Mouse (Mus musculus) kidney, embryonic 16.5 days (tissue): ENCODE data around the gene Gm17660. TPM values are rescaled to one million over a fixed set of nuclear protein-coding genes. Genes with fewer than 3 reads are reported as not detected.

Experiments used
- ATAC-seq: fragments of 200-750 bp; cut with Nextera tagmentation; 2 replicates; pipeline ENCODE4 v1.8.0; 2017; ENCODE audit warnings: moderate TSS enrichment; ENCODE audit not compliant: low FRiP score, low TSS enrichment
- H3K27ac ChIP-seq: fragments of 300-500 bp; sonication (generic); 2 replicates; pipeline ENCODE4 v1.5.1; 2014; ENCODE audit warnings: low read length
- H3K27me3 ChIP-seq: fragments of 300-500 bp; sonication (generic); 2 replicates; pipeline ENCODE4 v1.6.1; 2014; ENCODE audit warnings: low read length, control low read depth, mixed read lengths; ENCODE audit not compliant: insufficient read depth
- H3K36me3 ChIP-seq: fragments of 300-500 bp; sonication (generic); 2 replicates; pipeline ENCODE4 v1.6.1; 2014; ENCODE audit warnings: low read length, control low read depth, mixed read lengths; ENCODE audit not compliant: insufficient read depth
- H3K4me1 ChIP-seq: fragments of 300-500 bp; sonication (generic); 2 replicates; pipeline ENCODE4 v1.6.1; 2014; ENCODE audit warnings: low read length, control low read depth, mixed read lengths; ENCODE audit not compliant: insufficient read depth
- H3K4me2 ChIP-seq: fragments of 300-500 bp; sonication (generic); replicated peaks from 2 replicates; pipeline ENCODE4 v1.6.1; 2014; ENCODE audit warnings: low read depth, low read length
- H3K4me3 ChIP-seq: fragments of 300-500 bp; sonication (generic); 2 replicates; pipeline ENCODE4 v1.5.1; 2014; ENCODE audit warnings: mild to moderate bottlenecking, low read length
- H3K9ac ChIP-seq: fragments of 300-500 bp; sonication (generic); replicated peaks from 2 replicates; pipeline ENCODE4 v1.6.1; 2014; ENCODE audit warnings: low read length
- H3K9me3 ChIP-seq: fragments of 300-500 bp; sonication (generic); 2 replicates; pipeline ENCODE4 v1.6.1; 2016; ENCODE audit warnings: low read length, control low read depth
- WGBS: fragments of 180-500 bp; shearing (Covaris S2); extraction: QIAGEN DNeasy Blood & Tissue Kit; methylation state at CpG from one replicate; pipeline ENCODE4 v1.1.7; 2014; 5-methylcytosine and 5-hydroxymethylcytosine counted together
- polyA plus RNA-seq: library from polyadenylated mRNA; unstranded; fragments of >200 nt; fragmentation: Nextera tagmentation; extraction: Ambion mirVana; gene quantifications from 2 replicates; pipeline ENCODE4 v1.2.1, GENCODE M21; 2015

Gene Gm17660
- polyA plus RNA-seq, 1 experiment from 2014 or later = not detected

GRCm38 (mm10) chr5:104047200-104048105 is 30.0 kb downstream of the Gm17660 start:
- Histone ChIP-seq H3K4me3 (peak overlapping the region; percentile 82), H3K4me2 (peak overlapping the region; percentile 77), H3K9ac (peak overlapping the region; percentile 87), H3K9me3 (no peaks in the 10 kb centered on the region), H3K36me3 (peaks cover 18% of the 10 kb centered on the region), H3K4me1 (peaks cover 8% of the 10 kb centered on the region), H3K27ac (peak overlapping the region; percentile 72), H3K27me3 (no peaks in the 10 kb centered on the region)
- 1% methylated on average over 19 of the region's 19 CpGs for whole genome bisulfite sequencing
- ATAC-seq = peak; percentile 0; the same call in 1 of the 2 replicates

DNA sequence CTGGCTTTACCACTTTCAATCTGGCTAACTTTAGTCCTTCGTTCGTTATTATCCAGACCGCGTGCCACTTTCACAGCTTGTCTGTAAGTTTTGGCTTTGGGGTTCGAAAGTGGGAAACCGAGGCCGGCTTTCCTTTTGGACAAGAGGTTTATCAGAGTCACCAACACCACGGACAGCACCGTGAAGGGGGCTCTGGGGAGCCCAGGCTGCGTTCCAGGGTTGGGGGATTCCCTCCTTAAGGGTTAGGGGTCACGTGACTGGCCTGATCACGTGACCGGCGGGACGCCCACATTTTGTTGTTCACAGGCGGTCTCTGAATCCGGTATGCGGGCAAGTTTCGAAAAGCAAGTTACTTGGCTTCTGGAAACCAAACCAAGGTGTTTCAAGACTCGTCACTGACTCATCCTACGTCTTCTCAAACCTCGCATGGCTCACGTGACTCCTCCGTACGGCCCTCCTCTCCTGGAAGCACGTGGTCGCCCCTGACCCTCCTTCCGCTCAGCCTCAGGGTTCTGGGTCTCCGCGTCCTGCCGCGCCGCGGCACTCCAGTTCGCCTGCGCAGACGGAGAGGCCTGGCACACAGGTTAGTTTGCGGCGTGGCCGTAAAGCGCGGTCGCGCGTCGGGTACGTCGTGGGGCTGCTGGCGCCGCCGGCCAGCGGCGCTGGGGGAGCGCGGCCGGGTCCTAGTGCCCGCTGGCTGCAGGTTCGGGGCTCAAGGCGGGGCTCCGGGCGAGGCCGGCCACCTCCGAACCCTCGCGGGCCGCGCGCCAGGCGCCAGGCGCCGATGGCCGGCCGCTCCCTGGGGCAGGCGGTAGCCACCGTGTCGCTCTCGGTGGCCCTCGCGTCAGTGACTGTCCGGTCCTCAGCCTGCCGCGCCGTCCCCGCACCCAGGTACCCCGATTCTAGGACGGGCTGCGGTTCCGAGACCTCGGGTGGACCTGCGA is 30.9 kb downstream of the Gm17660 start, which contains the start of gene Nudt9:
Nudt9 (plus strand) TSS at position 51 of the 944 bp plus-strand sequence.
- Histone ChIP-seq H3K4me3 (peak within 1 kb of the TSS; percentile 82), H3K4me1 (peaks cover 8% of the 10 kb centered on the region), H3K27ac (peak within 1 kb of the TSS; percentile 84), H3K4me2 (peak within 1 kb of the TSS; percentile 77), H3K9me3 (no peaks in the 10 kb centered on the region), H3K36me3 (peaks cover 10% of the 10 kb centered on the region), H3K9ac (peak within 1 kb of the TSS; percentile 87), H3K27me3 (no peaks in the 10 kb centered on the region)
- WGBS = 5% methylated on average over 82 of the region's 90 CpGs
- ATAC-seq = peak; percentile 98

- Histone ChIP-seq H3K9me3 (no peaks in the 10 kb centered on the region), H3K27ac (no peak overlapping the region), H3K36me3 (no peaks in the 10 kb centered on the region), H3K27me3 (no peaks in the 10 kb centered on the region), H3K4me1 (peaks cover 8% of the 10 kb centered on the region), H3K9ac (no peak overlapping the region), H3K4me2 (no peak overlapping the region), H3K4me3 (no peak overlapping the region)
- WGBS = 65% methylated on average over 2 of the region's 2 CpGs
- ATAC-seq = no peak
Measured at GRCm38 (mm10) chr5:104043704-104044103, 33.7 kb downstream of the Gm17660 start.

DNA sequence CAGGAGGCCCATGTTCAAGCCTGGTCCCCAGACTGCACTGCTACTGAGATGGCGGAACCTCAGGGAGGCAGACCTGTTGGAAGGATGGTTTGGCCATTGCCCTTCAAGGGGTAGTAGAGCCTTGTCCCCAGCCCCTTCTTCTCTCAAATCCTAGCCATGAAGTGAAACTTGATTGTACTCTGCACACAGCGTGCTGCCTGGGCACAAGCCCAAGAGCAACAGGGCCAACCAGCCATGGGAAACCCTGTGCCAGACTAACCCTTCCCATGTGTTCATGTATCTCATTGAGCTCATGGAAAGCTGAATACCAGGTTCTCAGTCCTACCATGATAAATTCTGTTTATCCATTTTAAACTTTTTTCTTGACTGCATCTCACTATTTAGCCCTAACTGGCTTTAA is 34.5 kb downstream of the Gm17660 start:
- H3K27me3 ChIP-seq = no peaks in the 10 kb centered on the region
- ATAC-seq = no peak
- H3K36me3 ChIP-seq = no peaks in the 10 kb centered on the region
- H3K4me2 ChIP-seq = no peak overlapping the region
- H3K4me3 ChIP-seq = no peak overlapping the region
- WGBS = 85% methylated on average over 2 of the region's 2 CpGs
- H3K9me3 ChIP-seq = no peaks in the 10 kb centered on the region
- H3K9ac ChIP-seq = no peak overlapping the region
- no peak overlapping the region for H3K27ac ChIP-seq
- H3K4me1 ChIP-seq = peaks cover 3% of the 10 kb centered on the region; the same call in 1 of the 2 replicates

- Histone ChIP-seq H3K4me2 (no peak overlapping the region), H3K27ac (no peak overlapping the region), H3K36me3 (no peaks in the 10 kb centered on the region), H3K4me1 (no peaks in the 10 kb centered on the region), H3K9ac (no peak overlapping the region), H3K9me3 (no peaks in the 10 kb centered on the region), H3K4me3 (no peak overlapping the region), H3K27me3 (no peaks in the 10 kb centered on the region)
- peak; percentile 42; the same call in 1 of the 2 replicates for ATAC-seq
- 66% methylated on average over 6 of the region's 6 CpGs for WGBS
Measured at GRCm38 (mm10) chr5:104039154-104039932, 38.1 kb downstream of the Gm17660 start.

GRCm38 (mm10) chr5:104036686-104037085 is 40.7 kb downstream of the Gm17660 start:
- Histone ChIP-seq H3K27me3 (no peaks in the 10 kb centered on the region), H3K4me3 (no peak overlapping the region), H3K9ac (no peak overlapping the region), H3K4me2 (no peak overlapping the region), H3K9me3 (no peaks in the 10 kb centered on the region), H3K36me3 (no peaks in the 10 kb centered on the region), H3K4me1 (no peaks in the 10 kb centered on the region), H3K27ac (no peak overlapping the region)
- WGBS = 89% methylated on average over 1 of the region's 1 CpGs
- no peak for ATAC-seq

GRCm38 (mm10) chr5:104035824-104036223 is 41.6 kb downstream of the Gm17660 start:
- Histone ChIP-seq H3K9ac (no peak overlapping the region), H3K9me3 (no peaks in the 10 kb centered on the region), H3K36me3 (no peaks in the 10 kb centered on the region), H3K4me3 (no peak overlapping the region), H3K4me1 (no peaks in the 10 kb centered on the region), H3K4me2 (no peak overlapping the region), H3K27me3 (no peaks in the 10 kb centered on the region), H3K27ac (no peak overlapping the region)
- 52% methylated on average over 1 of the region's 1 CpGs for WGBS
- ATAC-seq = no peak

GRCm38 (mm10) chr5:104035066-104035465 is 42.3 kb downstream of the Gm17660 start:
- no peaks in the 10 kb centered on the region for H3K36me3 ChIP-seq
- no peak overlapping the region for H3K27ac ChIP-seq
- no peaks in the 10 kb centered on the region for H3K9me3 ChIP-seq
- ATAC-seq = no peak
- no peak overlapping the region for H3K4me3 ChIP-seq
- no peaks in the 10 kb centered on the region for H3K4me1 ChIP-seq
- H3K9ac ChIP-seq = no peak overlapping the region
- no peak overlapping the region for H3K4me2 ChIP-seq
- no peaks in the 10 kb centered on the region for H3K27me3 ChIP-seq

GRCm38 (mm10) chr5:104032434-104033097 is 44.8 kb downstream of the Gm17660 start:
- H3K9ac ChIP-seq = no peak overlapping the region
- no peaks in the 10 kb centered on the region for H3K27me3 ChIP-seq
- H3K4me1 ChIP-seq = no peaks in the 10 kb centered on the region
- ATAC-seq = no peak
- H3K4me2 ChIP-seq = no peak overlapping the region
- H3K4me3 ChIP-seq = no peak overlapping the region
- no peaks in the 10 kb centered on the region for H3K9me3 ChIP-seq
- 79% methylated on average over 2 of the region's 2 CpGs for WGBS
- no peaks in the 10 kb centered on the region for H3K36me3 ChIP-seq
- H3K27ac ChIP-seq = no peak overlapping the region
